Mouse (Mus musculus) megakaryocyte progenitor cell, adult 5-6 weeks (primary cell): Measurements from ENCODE around the gene Boc. TPM values are rescaled to one million over a fixed set of nuclear protein-coding genes. Genes with fewer than 3 reads are reported as not detected.

Experiments
- ATAC-seq: replicated peaks from 2 replicates; pipeline ENCODE4 v1.8.0; 2016; ENCODE audit warnings: mild to moderate bottlenecking, moderate TSS enrichment, inconsistent platforms; ENCODE audit not compliant: poor library complexity
- total RNA-seq, 2 experiments: library from RNA; stranded (forward) in 1 of 2; stranded (reverse) in 1 of 2; fragments of 157-497, 149-512 nt in 1 of 2; fragments of 200-1000 nt in 1 of 2; gene quantifications; 2 replicates each; pipeline versions ENCODE4 v1.2.3 to v1.2.4; 2015 to 2017

Boc gene
- total RNA-seq, 2 experiments from 2014 or later = 0.07 to 0.08 TPM

DNA sequence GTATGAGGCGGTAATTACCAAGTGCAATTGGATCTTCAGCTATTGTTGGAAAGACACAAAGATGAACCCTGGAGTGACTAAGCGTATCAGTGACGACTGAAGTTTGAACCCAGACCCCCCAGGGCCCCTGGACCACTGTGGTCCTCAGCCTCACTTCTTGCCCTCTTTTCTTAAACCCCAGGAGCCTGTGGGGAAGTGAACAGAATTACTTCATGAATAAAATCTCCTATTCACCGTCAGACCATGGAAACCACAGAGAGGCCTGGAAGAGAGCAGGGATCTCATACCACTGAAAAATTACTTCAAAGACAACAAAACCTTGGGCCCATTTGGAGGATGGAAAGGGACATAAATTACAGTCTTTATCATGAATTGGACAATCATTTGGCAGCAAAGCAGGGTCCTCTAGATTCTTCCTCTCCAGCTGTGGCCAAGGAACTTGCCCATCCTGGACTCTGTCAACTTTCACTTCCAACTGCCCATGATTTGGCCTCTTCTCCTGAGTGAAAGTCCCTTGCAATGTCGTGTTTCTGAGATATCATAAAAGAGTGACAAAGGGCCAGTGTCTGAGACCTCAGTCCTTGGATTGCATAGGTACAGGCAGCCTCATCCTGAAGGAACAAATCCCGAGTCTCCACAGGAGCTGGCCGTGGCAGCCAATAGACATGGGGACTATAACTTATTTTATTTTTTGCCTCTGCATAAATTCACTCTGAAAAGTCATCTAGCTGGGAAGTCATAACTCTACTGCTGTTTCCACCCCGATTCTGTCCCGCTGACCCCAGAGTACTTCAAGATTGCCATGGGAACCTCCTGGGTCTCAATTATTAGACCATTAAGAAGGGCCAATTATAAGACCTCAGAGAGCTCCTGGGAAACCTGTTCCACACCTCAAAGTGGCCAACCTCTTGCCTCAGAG, 2.6 kb downstream of the Boc start:
- ATAC-seq = no peak

DNA sequence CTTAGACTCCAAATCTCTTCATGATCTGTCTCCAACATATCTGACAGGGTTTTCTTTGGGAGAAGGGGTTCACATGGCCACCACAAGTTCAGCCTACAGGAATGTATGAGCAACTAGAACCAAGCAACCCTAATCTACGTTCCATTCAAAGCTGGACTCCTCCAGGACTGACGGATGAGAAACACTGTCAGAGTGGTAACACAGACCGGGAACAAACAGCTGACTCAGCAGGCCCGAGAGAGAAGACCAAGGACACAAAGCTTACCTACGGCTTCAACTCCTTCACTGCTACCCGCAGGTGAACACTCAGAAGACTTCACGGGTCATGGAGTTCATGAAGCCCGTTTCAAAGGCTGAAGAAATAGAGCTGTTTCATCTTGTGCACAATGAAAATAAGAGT, 4.8 kb downstream of the Boc start:
- ATAC-seq = no peak

DNA sequence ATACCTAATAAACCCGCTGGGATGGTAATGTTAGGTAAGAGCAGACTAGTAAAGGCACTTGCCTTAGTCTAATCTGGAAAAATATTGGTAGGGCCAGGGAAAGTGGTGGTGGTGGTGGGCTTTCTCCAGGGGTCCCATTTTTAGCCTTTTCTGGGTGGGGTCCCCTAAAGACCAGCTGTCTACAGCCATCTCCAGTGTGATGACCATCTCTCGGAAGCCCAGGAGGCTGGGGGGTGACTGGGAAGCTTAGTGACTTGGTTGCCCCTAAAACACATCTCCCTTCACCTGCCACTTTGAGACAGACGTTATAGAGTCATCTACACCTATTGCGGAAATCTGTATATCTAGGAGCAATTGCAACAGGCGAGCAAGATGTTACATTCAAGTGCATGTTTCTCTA, 6.0 kb downstream of the Boc start:
- ATAC-seq = no peak

DNA sequence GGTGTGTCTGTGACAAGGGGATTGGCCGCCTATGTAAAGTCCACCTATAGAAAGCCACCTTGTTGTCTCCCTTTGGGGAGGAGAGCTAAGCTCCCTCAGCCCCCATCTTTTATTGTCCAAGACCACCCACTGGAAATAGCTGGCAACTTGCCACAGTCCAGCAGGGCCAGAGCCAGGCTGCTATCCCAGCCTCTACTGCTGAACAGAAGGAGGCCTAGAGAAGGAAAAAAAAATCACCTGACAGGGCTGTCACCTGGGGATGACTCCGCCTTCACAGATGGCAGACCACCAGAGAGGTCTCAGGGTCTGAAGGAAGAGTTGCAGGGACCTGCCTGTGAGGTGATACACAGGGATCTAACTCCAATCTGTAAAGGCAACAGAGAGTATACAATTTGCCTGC, 6.7 kb downstream of the Boc start:
- no peak for ATAC-seq

DNA sequence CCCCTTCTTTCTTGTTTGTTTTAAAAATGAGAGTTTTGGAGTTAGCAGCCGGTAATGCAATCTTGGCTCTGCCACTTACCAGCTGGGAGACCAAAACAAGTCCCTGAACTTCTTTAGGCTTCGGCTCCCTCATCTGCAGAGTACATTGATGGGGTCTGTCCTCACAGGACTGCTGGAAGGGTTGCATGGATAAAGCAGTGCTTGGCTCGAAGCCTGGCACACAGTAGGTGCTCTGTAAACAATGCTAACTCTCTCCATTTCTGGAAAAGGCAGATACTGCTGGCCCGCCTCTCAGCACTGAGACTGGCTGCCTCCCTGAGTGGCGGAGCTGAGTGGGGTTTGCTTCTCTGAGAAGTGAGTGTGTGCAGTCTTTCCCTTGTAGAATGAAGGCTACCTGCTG, 7.2 kb downstream of the Boc start:
- ATAC-seq = no peak

DNA sequence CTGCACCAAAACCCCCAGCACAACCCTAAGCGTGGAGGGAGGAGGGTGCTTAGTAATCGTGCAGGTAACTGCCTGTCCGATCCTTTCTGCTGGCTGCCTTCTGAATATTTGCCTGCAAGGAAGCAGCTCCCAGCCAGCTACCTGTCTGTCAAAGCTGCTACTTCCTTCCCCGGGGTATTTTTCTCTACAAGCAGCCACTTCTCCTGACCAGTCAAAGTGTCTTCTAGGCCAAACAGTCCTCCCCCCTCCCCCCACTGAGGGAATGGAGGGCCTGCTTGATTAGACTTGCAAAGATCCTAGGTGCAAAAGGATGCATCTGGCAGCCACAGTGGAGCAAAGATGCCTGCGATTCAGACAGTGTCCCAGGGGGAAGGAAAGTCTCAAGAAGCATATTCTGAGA, 7.9 kb downstream of the Boc start:
- no peak for ATAC-seq

DNA sequence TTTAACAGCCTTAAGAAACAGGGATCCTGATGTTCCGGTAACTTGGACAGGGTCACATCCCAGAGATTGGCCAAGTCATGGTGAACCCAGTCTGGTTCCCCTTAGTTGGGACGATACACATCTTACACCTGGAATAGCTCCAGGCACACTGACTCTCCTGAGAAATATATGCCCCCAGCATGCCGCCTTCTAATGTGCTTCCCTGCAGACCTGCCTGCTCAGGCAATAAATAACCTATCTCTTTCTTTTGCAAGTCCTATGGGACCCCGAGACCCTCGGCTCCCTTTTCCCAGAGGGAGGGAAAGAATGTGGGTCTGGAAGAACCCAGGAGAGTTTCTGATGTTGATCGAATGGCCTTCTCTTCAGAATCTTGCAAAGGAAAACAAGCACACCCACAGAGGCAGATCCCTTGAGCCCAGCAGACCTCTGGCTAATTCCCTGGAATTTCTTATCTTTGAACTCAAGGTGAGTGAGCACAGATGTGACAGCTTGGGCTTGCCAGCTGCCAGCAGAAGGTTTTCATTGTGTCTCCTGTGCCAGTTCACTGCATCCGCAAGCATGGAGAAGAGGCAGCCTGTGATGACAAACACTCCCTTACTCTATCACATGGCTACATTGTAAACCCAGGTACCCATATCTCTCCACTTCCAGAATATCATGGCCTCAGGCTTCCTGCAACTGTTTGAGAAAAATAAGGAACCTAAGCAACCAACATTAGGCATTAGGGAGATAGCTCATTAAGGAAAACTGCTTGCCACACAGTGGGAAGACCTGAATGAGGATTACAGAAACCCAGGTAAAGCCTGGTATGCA, 8.6 kb downstream of the Boc start:
- no peak for ATAC-seq

DNA sequence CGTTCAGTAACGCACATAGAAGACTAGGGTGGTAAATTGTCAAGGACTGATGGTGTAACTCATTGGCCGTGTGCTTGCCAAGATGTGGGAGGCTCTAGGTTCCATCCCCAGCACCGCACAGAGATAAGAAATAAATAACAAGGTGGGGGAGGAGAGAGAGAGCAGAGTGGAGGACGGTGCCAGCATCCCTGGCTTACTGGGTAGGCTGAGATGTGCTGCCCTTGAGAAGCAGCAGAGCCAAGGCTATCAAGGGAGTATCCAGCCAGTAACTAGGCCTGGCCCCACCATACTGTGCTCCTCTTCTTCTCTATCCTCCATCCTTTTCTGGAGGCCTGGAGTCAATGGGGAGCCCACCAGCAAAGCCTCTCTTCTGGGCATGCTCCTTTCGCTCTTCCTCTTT, 9.3 kb downstream of the Boc start:
- ATAC-seq = no peak

DNA sequence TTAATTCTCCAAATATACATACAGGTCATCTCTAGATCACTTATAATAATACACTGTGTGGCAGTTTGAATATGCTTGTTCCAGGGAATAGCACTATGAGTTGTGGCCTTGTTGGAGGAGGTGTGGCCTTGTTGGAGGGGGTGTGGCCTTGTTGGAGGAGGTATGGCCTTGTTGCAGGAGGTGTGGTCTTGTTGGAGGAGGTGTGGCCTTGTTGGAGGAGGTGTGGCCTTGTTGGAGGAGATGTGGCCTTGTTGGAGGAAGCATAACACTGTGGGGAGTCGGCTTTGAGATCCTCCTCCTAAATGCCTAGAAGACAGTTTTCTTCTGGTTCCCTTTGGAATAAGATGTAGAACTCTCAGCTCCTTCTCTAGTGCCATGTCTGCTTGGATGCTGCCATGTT, 10.7 kb downstream of the Boc start:
- no peak for ATAC-seq

DNA sequence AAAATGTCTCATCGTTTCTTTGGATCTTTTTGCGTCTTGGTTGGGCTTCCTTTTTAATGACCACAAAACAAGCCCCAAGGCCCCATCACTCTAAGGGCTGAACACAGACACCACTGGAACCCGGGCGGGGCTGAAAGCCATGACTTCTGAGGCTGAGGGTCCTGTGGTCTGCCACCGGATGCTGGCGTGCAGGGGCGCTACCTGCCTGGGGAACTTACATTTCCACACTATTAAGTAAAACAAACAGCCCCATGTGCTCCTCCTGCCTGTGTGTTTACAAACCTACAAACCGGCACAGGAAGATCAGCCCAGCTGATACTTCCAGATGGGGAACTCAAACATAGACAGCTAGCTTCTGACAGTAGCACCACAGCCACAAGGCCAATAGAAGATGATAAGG, 11.9 kb downstream of the Boc start:
- ATAC-seq = peak; percentile 79

DNA sequence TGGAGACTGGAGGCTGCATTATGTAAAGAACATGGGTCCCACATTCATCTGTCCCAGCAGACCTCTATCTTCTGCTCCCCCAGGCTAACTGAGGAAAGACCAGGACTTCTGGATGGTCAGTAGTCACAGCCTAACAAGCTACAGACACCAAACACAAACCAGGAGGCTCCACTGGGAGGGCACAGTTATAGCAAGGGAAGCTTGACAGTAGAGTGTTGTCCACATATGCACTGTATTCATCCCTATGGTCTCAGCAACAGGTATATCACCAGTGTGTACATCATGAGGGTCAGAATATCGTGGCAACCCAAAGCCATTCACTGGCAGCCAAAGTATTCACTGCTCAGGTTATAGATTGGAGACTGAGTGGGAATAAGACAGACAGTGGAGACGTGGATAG, 12.8 kb downstream of the Boc start:
- no peak for ATAC-seq

DNA sequence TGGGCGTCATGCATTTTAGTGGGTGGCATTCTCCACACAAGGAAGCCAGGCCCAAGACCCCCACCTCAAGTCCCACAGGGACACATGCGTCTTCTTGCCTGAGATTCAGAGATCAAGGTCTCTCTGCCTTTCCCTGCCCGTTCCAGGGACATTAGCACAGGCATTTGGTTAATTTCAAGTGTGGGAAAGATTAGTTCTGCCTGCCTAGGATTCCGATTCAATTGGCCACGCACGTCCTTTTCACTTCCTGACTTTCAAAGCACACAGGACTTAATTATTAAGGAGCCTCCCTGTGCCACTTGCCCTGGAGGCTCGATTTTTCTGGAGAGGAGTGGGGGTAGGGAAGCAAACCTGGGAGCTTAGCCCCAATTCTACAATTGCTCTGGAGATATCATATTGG, 13.5 kb downstream of the Boc start:
- ATAC-seq = no peak

DNA sequence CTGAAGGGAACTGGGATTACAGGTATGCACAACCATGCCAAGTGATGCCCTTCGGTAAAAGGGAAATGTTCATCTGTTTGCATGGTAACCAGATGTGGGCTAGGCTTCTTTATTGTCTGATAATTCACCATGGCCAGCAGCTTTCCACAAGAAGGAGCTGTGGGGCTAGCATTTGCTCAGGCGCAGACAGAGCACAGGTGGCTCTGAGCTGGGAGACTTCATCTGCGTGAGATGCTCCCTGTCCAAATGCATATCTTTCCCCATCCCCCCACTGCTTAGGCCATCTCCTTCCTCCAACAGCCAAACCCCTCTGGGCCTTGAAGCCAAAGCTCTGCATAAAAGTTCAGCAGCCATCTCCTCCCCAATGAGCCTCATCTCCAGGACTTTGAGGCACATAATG, 15.6 kb downstream of the Boc start:
- no peak for ATAC-seq

DNA sequence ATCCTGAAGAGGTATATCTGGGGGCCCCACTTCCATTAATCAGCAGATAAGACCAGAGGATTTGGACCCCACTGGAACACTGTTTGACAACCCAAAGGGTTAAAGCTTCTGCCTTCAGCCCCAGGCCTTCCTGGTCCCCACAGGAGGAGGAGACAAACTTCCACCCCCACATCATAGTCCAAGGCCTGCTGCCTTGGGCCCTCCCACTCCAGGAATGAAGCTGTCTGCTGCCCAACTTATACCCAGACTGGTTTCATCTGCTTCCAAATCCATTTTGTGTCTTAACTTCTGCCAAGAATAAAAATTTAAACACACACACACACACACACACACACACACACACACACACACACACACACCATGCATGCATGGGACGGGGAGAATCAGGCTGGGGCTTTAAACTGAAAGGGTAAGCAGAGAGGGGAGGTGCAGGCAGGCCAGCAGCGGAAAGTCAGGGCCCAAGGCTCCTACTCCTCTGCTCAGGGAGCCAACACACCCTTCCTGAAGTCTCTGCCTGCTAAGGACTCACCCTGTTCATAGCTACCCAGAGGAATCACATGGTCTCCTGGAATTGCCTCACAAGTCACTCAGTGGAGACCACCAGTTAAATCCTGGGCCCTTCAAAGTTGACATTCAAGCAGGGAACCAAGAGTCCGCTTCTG, 16.5 kb downstream of the Boc start:
- no peak for ATAC-seq

DNA sequence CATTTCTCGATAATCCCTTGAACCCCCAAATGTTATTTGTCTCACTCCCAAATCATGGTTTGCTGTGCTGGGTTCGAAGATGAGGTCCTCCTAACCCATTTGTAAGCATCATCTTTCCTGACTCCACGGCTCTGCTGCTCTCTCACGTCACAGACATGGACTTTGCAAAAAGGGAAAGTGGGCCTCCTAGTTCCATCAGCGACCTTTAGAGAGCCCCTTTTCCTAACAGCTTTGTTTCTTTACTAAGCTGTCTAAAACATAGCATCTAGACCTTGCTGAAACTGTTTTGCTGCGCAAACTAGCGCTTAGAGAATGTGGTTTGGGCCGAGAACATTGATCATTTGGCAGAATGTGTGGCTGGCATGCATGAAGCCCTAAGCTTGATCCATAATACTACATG, 19.1 kb downstream of the Boc start:
- no peak for ATAC-seq

DNA sequence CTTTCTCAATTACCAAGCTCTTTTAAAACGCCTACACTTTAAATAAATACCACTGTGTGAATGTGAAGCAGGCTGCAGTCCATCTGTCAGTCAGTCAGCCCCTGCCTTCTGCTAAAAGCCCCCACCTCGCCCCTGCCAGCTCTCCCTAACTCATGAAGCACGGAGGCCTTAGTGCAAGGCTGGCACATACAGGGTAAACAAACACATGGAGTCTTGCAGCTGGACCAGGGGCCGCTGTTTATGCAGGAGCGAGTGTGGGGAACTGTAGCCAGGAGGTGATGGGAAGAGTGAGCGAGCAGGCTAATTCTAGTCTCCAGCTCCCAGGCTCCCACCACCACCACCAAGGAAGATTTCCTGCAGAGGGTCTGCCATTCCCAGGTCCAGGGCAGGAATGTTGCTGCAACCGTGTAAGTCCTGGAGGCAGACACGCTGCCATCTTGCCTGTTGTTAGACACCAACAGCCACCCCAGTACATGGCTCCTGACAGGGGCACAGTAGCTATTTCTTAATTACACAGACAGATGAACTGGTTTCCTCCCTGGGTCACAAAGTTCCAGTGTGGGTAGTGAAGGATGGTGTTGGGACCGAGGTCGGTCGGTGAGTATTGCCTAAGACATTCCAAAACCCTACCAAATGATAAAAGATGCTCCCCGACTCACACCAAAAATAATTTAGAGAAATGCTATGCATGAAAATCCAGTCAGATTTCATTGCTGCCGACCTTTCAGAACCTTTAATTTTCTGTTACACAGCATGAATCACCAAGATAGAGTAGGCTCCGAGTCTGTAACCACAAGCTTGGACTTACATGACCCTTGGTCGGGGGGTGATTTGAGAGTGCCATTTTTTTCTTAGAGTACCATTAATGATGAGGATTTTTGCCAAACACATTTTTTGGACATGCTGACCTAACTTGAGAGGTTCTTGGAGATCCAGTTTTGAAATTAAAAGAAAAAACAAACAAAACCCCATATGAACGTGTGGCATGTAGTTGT, 20.0 kb downstream of the Boc start:
- ATAC-seq = no peak

DNA sequence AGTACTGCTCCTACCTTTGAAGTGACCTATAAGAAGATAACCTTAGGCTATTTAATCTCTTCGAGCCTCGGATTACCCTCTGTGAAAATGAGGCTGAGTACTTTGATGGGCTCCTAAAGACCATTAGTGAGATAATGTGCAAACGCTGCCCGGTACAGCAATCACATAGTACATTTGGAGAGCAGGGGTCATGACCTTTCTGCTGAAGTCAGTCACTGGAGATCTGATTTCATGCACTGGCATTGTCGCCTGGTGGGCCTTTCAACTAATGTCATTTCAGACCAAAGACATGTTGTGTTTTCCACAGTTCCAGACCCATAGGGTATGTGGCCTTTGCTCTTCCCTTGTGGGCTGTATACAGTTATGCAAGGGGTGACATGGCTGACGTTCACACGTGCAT, 24.6 kb downstream of the Boc start:
- ATAC-seq = no peak

DNA sequence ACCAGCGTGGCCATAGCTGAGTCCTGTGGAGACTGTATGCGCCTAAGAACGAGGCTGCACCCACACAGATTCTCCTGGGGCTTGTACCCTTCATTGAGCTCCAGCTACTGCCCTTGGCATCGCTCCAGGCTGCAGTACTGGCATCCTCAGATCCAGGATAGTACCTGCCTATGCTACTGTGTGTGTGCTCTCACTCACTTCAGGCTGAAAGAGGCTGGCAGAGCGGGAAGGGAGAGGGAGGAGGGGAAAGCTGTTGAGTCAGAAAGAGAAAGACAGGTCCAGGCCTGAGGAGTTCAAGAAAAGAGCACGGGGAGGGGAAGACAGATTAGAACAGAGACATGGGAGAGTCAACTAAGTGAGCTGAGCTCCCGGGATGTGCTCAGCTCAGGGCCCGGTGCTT, 25.2 kb downstream of the Boc start:
- no peak for ATAC-seq

DNA sequence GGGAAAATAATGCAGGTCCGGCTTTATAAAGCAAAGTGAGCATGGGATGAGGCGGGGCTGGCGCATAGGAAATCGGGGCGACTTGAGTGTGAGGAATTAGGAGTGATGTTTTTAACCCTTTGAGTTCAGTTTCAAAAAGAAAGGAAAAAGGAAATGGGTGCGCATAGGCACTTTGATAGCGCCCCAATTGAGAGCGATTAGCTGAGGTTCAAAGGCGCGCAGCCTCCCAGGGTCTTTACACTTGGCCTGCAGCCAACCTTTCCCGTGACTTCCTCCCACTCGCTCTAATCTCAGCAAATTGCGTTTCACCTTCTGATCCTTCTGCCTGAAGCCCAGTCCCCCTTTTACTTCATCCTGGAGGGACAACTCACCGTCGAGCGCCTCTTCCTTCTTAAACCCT, 25.8 kb downstream of the Boc start:
- ATAC-seq = no peak

DNA sequence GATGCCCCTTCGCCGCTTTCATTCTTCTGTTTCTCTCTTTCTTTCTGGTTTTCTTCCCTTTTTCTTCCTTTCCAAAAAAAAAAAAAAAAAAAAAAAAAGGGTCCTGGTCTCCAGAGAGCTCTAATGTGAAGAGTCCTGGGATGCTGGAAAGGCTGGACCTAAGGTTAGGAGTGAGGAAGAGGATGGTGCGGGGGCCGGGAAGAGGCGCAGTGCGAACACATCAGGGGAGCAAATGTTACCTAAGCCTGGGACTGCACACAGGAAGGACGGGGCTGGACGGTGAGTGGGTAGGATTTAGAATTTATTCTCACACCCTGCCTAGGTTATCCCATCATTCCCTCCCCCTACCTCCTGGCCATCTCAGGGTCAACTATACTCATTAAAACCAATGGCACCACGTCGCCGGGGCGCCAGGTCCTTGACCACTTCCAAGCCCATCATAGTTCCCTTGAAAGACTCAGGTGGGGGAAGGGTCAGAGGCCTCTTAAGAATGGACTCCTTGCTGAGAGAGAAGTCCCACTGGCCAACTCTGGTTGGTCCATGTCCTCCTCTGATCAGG, 27.4 kb downstream of the Boc start:
- ATAC-seq = no peak
